Mouse (Mus musculus) heart, adult 2 months (tissue): Measurements from ENCODE around the gene Irf2. TPM values are rescaled to one million over a fixed set of nuclear protein-coding genes. Genes with fewer than 3 reads are reported as not detected.
"Not testable (repeated sequence)": the region's sequence is repeated elsewhere in the genome, so short reads cannot be mapped to it uniquely, and the experiment has no call there.

Experiments
- DNase-seq, 2 experiments: peaks; one replicate each; pipeline ENCODE4 v3.0.0; 2021
- H3K27ac ChIP-seq: fragments of 200-600 bp; 2 replicates; pipeline ENCODE4 v1.8.1; 2022
- H3K27me3 ChIP-seq: fragments of 200-500 bp; 2 replicates; pipeline ENCODE4 v1.6.1; 2012; ENCODE audit warnings: mild to moderate bottlenecking, low read length, inconsistent platforms, mixed read lengths; ENCODE audit not compliant: control insufficient read depth, insufficient read depth
- H3K36me3 ChIP-seq: fragments of 200-500 bp; 2 replicates; pipeline ENCODE4 v1.6.1; 2012; ENCODE audit warnings: low read length, inconsistent platforms; ENCODE audit not compliant: control insufficient read depth, insufficient read depth
- H3K4me1 ChIP-seq: fragments of 200-500 bp; 2 replicates; pipeline ENCODE4 v1.6.1; 2011; ENCODE audit warnings: low read length; ENCODE audit not compliant: control insufficient read depth, insufficient read depth
- H3K4me3 ChIP-seq: fragments of 200-600 bp; 2 replicates; pipeline ENCODE4 v1.8.1; 2022
- H3K79me2 ChIP-seq: fragments of 200-500 bp; replicated peaks from 2 replicates; pipeline ENCODE4 v1.6.1; 2012; ENCODE audit warnings: mild to moderate bottlenecking, inconsistent platforms, low read length, moderate library complexity, mixed read lengths; ENCODE audit not compliant: control insufficient read depth, insufficient read depth
- H3K9ac ChIP-seq: fragments of 200-500 bp; 2 replicates; pipeline ENCODE4 v1.6.1; 2012; ENCODE audit warnings: low read depth, mild to moderate bottlenecking, control low read depth, inconsistent platforms, low read length, mixed read lengths
- CTCF ChIP-seq: fragments of 200-600 bp; IDR thresholded peaks from 2 replicates; pipeline ENCODE4 v1.8.1; 2022; ENCODE audit warnings: antibody characterized with exemption, mild to moderate bottlenecking, moderate library complexity
- EP300 ChIP-seq: fragments of 200-500 bp; IDR thresholded peaks from 2 replicates; pipeline ENCODE4 v1.6.1; 2011; ENCODE audit warnings: low read depth, low read length, control low read depth; ENCODE audit not compliant: insufficient read depth
- POLR2A ChIP-seq: fragments of 200-500 bp; IDR thresholded peaks from 2 replicates; pipeline ENCODE4 v1.6.1; 2011; ENCODE audit warnings: mild to moderate bottlenecking, low read depth, low read length, control low read depth; ENCODE audit not compliant: insufficient read depth
- WGBS: fragments of 180-500 bp; shearing (Covaris S2); methylation state at CpG from one replicate; pipeline ENCODE4 v1.1.7; 2018; 5-methylcytosine and 5-hydroxymethylcytosine counted together
- intact Hi-C: fragments of 180-260 bp; cut with DNase I; formaldehyde crosslinking; loops from one replicate; pipeline ENCODE4 v1.15.1; 2025
- polyA plus RNA-seq: library from polyadenylated mRNA; depleted of rRNA; stranded (reverse); fragments of >200 nt; gene quantifications from 2 replicates; pipeline ENCODE4 v1.2.3, GENCODE M21; 2012
- total RNA-seq, 2 experiments: library from RNA; stranded (reverse); gene quantifications; 2 replicates each; pipeline ENCODE4 v1.2.3; 2021

Gene Irf2
- total and polyA plus RNA-seq, 3 experiments: 10.3 to 35.9 (median 31.8) TPM

GRCm38 (mm10) chr8:46718747-46719146, 20.8 kb upstream of the Irf2 start:
- Histone ChIP-seq H3K4me1 (peaks cover 6% of the 10 kb centered on the region), H3K9ac (no peak overlapping the region), H3K27ac (no peak overlapping the region), H3K27me3 (no peaks in the 10 kb centered on the region), H3K4me3 (no peak overlapping the region), H3K36me3 (no peaks in the 10 kb centered on the region), H3K79me2 (no peaks in the 10 kb centered on the region)
- WGBS: 74% methylated on average over 5 of the region's 5 CpGs
- DNase-seq: no peak
- TF ChIP-seq CTCF: no peak
- no peak for TF ChIP-seq POLR2A
- TF ChIP-seq EP300: no peak
- intact Hi-C loops: no loop called here

- H3K36me3 ChIP-seq: no peaks in the 10 kb centered on the region
- H3K9ac ChIP-seq: no peak overlapping the region
- 75% methylated on average over 4 of the region's 4 CpGs for WGBS
- DNase-seq: no peak
- no peaks in the 10 kb centered on the region for H3K79me2 ChIP-seq
- H3K4me3 ChIP-seq: no peak overlapping the region
- TF ChIP-seq EP300 (no peak), POLR2A (no peak), CTCF (no peak)
- no peak overlapping the region for H3K27ac ChIP-seq
- intact Hi-C loops: no loop called here
- H3K4me1 ChIP-seq: 0 out of 2 replicates have a peak, but pooled peaks cover 1% of the 10 kb centered on the region
- H3K27me3 ChIP-seq: no peaks in the 10 kb centered on the region
These were observed 18.9 kb upstream of the Irf2 start for GRCm38 (mm10) chr8:46720656-46721055.

DNA sequence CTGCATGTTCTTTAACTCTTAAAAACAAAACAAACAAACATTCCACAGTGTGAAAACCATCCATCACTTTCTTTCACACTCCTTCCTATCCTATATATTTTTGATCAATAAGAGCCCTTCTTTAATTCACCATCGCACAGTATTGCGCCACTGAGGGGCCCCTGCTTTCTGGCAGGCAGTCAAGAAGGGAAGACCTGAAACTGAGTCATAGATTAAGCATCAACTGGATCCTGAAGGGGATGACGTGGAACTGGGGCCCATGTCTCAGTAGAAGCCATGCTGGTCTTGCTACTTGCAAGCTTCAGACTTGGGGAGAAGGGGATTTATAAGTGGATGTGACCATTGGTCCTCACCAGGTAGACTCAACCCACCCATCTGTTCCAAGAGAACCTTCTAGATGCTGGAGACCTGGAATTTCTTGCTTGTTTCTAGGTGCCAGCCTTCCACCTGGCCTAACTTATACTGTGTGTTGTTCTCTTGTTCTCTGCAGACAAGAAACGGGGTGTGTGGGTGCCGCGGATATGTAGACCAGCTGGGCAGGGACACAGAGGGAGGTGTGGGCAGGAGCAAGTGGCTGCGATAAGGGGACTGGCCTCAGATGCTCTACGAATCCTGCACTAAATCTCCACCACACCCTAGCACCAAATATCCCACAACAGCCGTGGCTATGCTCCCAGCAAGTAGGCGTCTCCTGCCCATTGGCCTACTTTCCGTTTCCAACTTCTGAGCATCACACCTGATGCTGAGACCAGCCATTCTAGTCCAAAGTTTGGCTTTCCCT, 18.3 kb upstream of the Irf2 start:
- intact Hi-C loops: no loop called here
- WGBS: 87% methylated on average over 11 of the region's 11 CpGs
- Histone ChIP-seq H3K27me3 (no peaks in the 10 kb centered on the region), H3K36me3 (no peaks in the 10 kb centered on the region), H3K4me3 (no peak overlapping the region), H3K79me2 (no peaks in the 10 kb centered on the region), H3K4me1 (no peaks in the 10 kb centered on the region), H3K27ac (no peak overlapping the region), H3K9ac (no peak overlapping the region)
- no peak for DNase-seq
- TF ChIP-seq EP300 (no peak), POLR2A (no peak), CTCF (no peak)

DNA sequence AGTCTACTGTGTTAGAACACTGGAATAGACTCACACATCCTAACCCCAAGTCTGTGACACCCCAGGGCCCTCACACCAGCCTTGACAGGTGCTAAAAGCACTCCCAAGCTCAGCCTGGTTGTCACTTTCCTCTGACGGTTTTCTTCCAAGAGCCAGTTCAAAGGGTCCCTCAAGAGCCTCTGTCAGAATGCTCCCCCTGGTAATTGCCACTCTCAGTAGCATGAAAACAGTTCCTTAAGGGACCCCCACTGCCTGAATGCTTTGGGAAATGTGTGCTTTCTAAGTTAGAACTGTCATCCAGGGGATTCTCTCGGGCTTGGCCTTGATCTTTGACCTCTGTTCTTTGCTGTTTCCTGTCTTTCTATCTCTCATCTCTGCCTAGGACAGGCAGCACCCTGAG, 17.0 kb upstream of the Irf2 start:
- Histone ChIP-seq H3K27me3 (no peaks in the 10 kb centered on the region), H3K9ac (no peak overlapping the region), H3K4me3 (no peak overlapping the region), H3K4me1 (no peaks in the 10 kb centered on the region), H3K27ac (no peak overlapping the region), H3K79me2 (no peaks in the 10 kb centered on the region), H3K36me3 (no peaks in the 10 kb centered on the region)
- TF ChIP-seq EP300 (no peak), POLR2A (no peak)
- intact Hi-C loops: no loop called here
- 57% methylated on average over 2 of the region's 2 CpGs for WGBS
- DNase-seq: no peak

GRCm38 (mm10) chr8:46726383-46726782, 13.1 kb upstream of the Irf2 start:
- TF ChIP-seq EP300 (no peak), CTCF (no peak), POLR2A (no peak)
- no peak overlapping the region for H3K27ac ChIP-seq
- H3K4me1 ChIP-seq: no peaks in the 10 kb centered on the region
- no peak overlapping the region for H3K4me3 ChIP-seq
- no peaks in the 10 kb centered on the region for H3K27me3 ChIP-seq
- intact Hi-C loops: no loop called here
- DNase-seq: no peak
- WGBS: 93% methylated on average over 2 of the region's 2 CpGs
- H3K79me2 ChIP-seq: no peaks in the 10 kb centered on the region
- H3K9ac ChIP-seq: no peak overlapping the region
- H3K36me3 ChIP-seq: no peaks in the 10 kb centered on the region

DNA sequence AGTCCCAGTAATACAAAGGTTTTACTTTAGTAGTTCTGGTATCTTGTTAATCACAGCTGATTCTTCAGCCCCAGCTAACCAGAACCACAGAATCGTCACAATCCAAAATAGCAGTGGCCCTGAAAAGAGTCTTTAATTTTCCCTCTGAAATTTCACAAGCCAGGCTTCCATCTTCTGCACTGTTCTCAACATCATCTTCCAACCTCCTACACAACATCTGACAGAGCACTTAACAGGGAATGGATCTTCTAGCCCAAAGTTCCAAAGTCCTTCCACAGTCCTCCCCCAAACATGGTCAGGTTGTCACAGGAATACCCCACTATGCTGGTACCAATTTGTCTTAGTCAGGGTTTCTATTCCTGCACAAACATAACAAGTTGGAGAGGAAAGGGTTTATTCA, 9.9 kb upstream of the Irf2 start:
- intact Hi-C loops: not testable (repeated sequence)

More for the DNA sequence above, 9.9 kb upstream of the Irf2 start:
- DNase-seq, H3K27ac ChIP-seq, H3K4me3 ChIP-seq, H3K27me3 ChIP-seq, H3K79me2 ChIP-seq, H3K9ac ChIP-seq, H3K36me3 ChIP-seq, H3K4me1 ChIP-seq: not testable (repeated sequence)
- 81% methylated on average over 1 of the region's 1 CpGs for WGBS
